Mouse (Mus musculus) granulocyte monocyte progenitor cell, adult 5-6 weeks (primary cell): ENCODE data around the gene Cdx4. TPM values are rescaled to one million over a fixed set of nuclear protein-coding genes. Genes with fewer than 3 reads are reported as not detected.

Source experiments
- ATAC-seq: replicated peaks from 2 replicates; pipeline ENCODE4 v1.8.0; 2016; ENCODE audit warnings: mild to moderate bottlenecking, moderate TSS enrichment, inconsistent platforms; ENCODE audit not compliant: poor library complexity, severe bottlenecking
- total RNA-seq, 2 experiments: library from RNA; stranded (forward) in 1 of 2; stranded (reverse) in 1 of 2; fragments of 200-712, 200-1000 nt in 1 of 2; fragments of >200 nt in 1 of 2; fragmentation: Nextera tagmentation in 1 of 2; gene quantifications; 2 replicates each; pipeline ENCODE4 v1.2.3; 2014 to 2017

The Cdx4 gene
- total RNA-seq, 2 experiments from 2014 or later = not detected

DNA sequence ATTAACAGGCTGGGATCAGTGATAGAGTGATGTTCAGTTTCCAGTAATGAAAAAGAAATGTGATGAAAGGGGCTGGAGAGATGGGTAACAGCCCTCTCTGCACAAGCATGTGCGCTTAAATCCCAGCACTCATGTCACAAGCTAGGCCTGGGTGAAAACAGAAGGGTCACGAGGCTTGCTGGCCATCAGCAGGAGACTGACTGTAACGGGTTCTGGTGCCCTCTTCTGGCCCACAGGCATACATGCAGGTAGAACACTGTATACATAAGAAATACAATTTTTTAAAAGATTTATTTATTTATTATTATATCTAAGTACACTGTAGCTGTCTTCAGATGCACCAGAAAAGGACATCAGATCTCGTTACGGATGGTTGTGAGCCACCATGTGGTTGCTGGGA, 53.1 kb downstream of the Cdx4 start:
- ATAC-seq = no peak

Other genes starting within 250 kb of the Cdx4 start
- not detected in 2 replicates for gene Nap1l2, start 134.8 kb upstream of the Cdx4 start, total RNA-seq (2014; fragmentation: Nextera tagmentation)
- gene Nap1l2, start 134.8 kb upstream of the Cdx4 start, total RNA-seq (2017) = 0.31 TPM in 1 of 2 replicates, not detected in the other
- not detected in 2 replicates for gene Chic1, start 35.1 kb downstream of the Cdx4 start, total RNA-seq (2014; fragmentation: Nextera tagmentation)
- gene Chic1, start 35.1 kb downstream of the Cdx4 start, total RNA-seq (2017) = not detected in 2 replicates
- gene Tsx, start 93.1 kb downstream of the Cdx4 start, total RNA-seq (2014; fragmentation: Nextera tagmentation) = not detected in 2 replicates
- gene Tsx, start 93.1 kb downstream of the Cdx4 start, total RNA-seq (2017) = not detected in 2 replicates
- not detected in 2 replicates for gene Gm26992, start 100.6 kb downstream of the Cdx4 start, total RNA-seq (2014; fragmentation: Nextera tagmentation)
- not detected in 2 replicates for gene Gm26992, start 100.6 kb downstream of the Cdx4 start, total RNA-seq (2017)